Mouse (Mus musculus): ENCODE measurements around the gene Bcorl1. TPM values are rescaled to one million over a fixed set of nuclear protein-coding genes. Genes with fewer than 3 reads are reported as not detected.

The Bcorl1 gene
- polyA plus RNA-seq, 2 experiments from 2014 or later = 1.7 to 2.1 TPM

DNA sequence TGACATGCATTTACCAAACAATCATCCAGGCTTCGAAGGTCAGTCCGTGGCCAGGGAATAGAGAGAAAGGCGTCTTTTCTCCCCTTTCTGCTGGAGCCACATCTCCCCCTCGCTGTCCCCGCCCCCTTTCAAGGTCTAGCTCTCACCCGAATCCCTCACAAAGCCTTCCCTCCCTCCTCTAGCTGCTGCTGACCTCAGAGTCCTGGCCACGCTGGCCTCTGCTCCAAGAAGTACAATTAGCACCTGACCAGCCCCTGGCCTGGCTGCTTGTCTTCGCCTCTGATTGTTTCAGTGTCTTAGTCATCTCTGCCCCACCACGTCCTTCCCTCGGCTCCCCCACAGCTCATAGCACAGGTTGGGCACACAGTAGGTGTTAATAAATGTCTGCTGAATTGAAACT, 108.5 kb downstream of the Bcorl1 start:
- no peak for ATAC-seq

- no peak for ATAC-seq
Observed at GRCm38 (mm10) chrX:48452231-48452890, 111.2 kb downstream of the Bcorl1 start.

DNA sequence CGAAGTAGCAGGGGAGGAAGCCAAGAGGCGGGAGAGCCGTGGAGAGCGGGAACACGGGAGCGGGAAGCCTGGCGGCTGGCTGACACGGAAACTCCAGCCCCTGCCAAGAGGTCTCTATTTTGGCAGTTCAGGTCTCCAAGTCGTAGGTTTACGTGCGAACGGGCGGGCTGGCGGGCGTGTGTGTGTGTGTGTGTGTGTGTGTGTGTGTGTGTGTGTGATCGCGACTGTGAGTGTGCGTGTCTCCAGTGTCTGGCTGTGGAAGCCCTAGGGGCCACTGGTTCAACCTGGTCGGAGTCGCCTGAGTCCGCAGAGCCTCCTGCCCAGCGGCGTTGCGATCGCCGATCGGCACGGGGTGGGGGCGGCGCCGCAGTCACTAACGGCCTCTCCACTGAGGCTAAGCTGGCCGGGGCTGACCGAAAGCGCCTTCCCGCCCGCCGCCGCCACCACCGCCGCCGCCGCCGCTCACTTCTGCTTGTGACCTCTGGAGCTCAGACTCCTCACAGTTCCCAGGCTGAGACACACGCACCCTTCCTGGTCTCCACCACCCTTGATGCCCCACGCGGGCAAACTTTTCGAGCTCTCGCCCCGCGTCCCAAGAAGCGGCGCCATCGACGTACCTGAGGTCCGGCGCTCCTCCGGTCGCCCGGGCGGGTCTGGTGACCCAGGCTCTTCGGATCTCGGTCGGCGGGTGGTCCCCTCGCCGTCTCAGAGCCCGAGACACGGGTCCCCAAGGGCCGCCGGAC, 111.9 kb downstream of the Bcorl1 start:
- ATAC-seq = no peak

DNA sequence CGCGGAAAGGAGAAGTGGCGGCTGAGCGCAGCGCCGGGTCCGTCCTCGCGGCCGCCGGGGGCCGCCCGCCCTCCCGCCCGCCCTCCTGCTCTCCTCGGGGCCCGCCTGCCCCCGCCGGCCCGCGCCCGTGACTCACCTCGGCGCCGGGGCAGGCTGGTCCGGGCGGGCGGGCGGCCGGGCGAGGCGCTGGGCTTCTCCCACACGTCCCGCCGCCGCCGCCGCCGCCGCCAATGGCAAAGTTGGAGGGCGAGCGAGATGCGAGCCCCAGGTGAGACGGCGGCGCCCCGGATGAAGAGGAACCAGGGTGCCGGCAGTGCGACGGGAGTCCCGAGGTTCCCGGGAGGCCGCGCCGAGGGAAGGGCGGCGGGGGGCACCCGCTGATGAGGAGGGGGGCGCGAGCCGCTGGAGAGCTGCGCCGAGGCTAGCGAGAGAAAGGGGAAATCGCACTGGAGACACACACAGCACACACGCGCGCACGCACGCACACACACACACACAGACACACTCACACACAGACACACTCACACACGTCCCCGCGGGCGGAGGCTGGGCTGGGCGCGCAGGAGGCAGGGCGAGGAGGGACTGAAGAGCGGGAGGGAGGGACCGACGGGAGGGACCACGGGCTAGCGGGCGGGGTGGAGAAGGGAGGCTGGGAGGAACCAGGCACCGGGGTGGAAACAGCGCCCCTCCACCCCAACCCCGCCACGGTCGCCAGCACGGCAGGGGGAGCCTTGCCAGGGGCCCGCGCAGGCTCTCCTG, 112.8 kb downstream of the Bcorl1 start:
- peak; percentile 79 for ATAC-seq

DNA sequence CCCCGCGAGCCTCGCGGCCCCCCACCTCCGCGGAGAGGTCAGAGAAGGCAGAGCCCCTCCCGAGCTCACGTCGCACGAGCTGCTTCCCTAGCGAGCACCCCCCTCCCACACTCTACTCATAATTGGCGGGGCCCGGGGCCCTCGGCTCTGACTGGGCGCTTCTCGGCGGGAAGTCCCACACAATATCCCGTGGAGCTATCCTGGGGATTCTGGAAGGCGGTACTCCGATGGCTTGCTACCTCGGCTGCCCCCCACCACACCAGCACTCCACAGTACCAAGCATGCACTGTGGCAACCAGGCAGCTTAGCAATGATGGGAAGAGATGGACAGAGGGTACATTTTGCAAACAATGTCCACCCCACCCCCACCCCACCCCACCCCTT, 113.3 kb downstream of the Bcorl1 start:
- peak; percentile 52 for ATAC-seq

GRCm38 (mm10) chrX:48455018-48455417, 113.9 kb downstream of the Bcorl1 start:
- no peak for ATAC-seq

GRCm38 (mm10) chrX:48456956-48457355, 115.8 kb downstream of the Bcorl1 start:
- ATAC-seq = no peak

Other genes with a start within 250 kb of the Bcorl1 start
- under 1 TPM in 1 of 2 experiments, not detected in 1; 0.48 TPM for gene Xpnpep2, start 232.6 kb upstream of the Bcorl1 start, polyA plus RNA-seq (2017; shearing (Covaris generic))
- 100 to 1,000 TPM; 305 to 323 TPM for gene Sash3, start 194.9 kb upstream of the Bcorl1 start, polyA plus RNA-seq (2017; shearing (Covaris generic))
- 1 to 10 TPM; 1.4 to 1.7 TPM for gene Zdhhc9, start 132.5 kb upstream of the Bcorl1 start, polyA plus RNA-seq (2017; shearing (Covaris generic))
- 10 to 100 TPM; 26.8 to 29.1 TPM for gene Utp14a, start 84.5 kb upstream of the Bcorl1 start, polyA plus RNA-seq (2017; shearing (Covaris generic))
- 10 to 100 TPM; 29.1 to 30.6 TPM for gene Elf4, start 121.8 kb downstream of the Bcorl1 start, polyA plus RNA-seq (2017; shearing (Covaris generic))
- 10 to 100 TPM; 30.9 to 40.1 TPM for gene Aifm1, start 172.2 kb downstream of the Bcorl1 start, polyA plus RNA-seq (2017; shearing (Covaris generic))
- 1 to 10 TPM; 1.0 to 1.4 TPM for gene Rab33a, start 177.9 kb downstream of the Bcorl1 start, polyA plus RNA-seq (2017; shearing (Covaris generic))